Mouse (Mus musculus): Measurements from ENCODE around the gene Tekt4.

DNA sequence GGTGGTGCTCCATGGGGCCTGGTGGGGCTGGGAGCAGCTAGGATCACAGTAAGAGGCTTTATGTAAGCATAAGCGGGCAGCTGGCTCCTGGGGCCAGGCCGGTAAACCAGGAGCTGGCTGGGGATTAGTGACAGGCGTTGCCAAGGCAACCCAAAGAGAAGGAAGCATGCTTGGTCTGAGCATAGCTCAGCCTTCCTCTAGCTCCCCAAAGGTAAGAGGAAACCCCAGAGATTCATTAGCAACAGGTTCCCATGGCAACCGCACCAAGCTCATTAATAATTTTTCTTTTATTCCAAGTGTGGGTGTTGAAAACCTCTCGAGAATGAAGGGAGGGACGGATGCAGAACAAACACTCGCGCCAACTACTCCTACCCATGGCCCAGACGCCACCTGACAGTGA is 35.5 kb upstream of the Tekt4 start:
- TF ChIP-seq CTCF (IDR thresholded peaks at IDR 0.05; ENCODE audit: borderline replicate concordance, insufficient read depth, low read depth, low read length) (no peak), POLR2A (IDR thresholded peaks at IDR 0.05; ENCODE audit: borderline replicate concordance, insufficient read depth, low read length) (no peak)

All from cerebellum, adult 2 months (tissue).